Mouse (Mus musculus) cerebellum, adult 8-10 months (tissue): Measurements from ENCODE around the gene Pom121l2.

Source experiments
- DNase-seq: peaks from one replicate; pipeline ENCODE4 v3.0.0; 2022

Gene Pom121l2

DNA sequence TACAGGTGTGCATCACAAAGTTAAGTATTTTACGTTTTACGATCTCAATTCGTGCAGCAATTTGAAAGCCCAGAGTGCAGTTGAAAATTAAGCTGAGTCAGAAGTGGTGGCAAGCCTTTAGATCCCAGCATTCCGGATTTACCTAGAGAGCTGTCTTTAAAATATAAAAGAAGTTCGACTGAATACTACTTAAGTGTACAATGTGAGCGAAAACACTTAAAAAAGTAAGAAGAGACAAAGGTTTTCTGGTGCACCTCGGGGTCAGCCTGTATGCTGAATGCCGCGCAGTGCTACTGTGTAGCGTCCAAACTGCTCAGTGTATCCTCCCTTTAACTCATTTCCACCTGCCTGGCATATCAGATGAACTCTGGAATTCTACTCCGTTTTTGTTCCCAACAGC lies 40.6 kb downstream of the Pom121l2 start:
- DNase-seq = no peak

DNA sequence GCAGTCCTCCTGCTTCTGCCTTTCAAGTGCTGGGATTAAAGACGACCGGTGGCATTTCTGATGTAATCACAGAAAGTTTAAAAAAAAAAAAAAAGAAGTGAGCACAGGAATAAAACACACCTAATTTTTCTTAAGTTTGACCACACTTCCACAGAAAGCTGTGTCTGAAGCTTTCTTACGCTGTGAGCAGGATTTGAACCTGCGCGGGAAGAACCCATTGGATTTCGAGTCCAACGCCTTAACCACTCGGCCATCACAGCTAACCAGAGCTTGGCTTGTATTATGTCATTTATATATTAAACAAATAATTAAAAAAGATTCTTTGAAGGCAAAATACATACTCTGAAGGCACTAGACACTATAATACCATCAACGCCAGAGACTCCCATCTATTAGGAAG lies 41.2 kb downstream of the Pom121l2 start:
- peak; percentile 69 for DNase-seq

DNA sequence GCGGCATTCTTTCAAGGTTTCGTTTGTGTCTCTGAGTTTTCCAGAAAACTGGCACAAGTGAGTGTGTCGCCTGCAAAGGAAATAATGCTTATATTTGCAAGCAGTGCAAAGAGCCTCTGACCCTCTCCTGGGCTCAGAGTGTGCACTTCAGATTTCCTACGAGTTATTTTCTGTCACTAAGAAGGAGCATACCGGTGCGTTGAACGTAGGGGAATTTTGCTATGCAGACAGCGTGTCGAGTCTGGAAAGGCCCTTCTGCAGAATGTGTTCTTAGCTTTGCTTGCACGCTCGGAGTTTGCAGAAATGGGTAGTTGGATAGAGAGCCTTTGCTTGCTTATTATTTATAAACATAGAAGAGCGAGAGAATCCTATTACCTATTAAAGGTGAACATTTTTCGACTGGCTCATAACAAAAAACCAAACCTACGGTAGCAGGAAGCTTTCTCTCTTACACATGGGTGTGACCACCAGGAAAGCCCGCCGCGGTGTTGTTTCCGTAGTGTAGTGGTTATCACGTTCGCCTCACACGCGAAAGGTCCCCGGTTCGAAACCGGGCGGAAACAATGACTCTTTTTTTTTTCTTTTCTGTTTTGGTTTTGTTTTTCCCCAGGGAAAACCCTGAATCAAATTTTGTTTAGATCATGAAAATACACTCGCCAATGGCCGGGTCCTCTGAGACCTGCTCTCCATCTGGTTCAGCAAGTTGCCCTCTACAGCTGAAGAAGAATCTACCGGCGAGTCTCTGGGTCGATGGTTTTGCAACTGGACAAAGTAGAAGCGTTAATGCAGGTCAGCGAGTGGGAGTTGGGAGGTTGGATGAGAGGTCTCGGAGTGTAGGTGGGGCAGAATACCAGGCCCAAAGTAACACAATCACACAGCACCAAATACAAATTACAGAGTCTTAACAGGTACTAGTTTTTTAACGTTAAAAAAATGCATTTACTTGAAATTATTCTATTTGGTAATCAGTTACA lies 45.4 kb downstream of the Pom121l2 start:
- peak; percentile 76 for DNase-seq

DNA sequence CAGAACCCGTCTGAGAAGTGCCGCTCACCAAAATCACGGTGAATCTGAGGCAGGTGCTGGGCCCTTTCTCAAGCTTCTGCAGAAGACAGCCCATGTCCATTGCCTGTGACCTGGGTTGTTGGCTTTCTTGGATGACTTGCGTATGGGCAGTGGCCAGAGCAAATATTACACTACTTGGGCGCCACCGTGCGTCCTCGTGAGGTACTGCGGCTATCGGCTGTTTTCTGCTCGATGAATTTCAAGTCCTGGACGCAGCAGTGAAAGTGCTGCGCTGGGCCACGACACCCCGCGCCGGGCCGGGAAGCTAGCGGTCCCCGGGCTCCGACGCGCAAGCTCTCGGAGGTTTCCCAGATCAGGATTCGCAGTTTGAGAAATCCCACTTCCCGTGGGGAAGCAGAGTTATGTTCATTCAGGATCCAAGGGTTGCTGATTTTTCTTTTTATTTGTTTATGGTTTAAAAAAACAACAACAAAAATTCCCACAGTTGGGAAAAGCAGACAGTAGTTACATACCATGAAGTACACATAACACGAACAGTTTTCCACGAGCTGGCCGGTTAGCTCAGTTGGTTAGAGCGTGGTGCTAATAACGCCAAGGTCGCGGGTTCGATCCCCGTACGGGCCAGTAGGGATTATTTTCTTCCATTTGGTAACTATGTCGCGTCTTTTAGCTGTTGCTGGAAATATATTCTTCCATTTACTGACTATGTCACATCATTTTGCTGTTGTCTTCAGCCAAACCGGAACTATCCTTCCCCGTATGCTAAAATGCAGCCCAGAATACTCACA lies 47.9 kb downstream of the Pom121l2 start:
- DNase-seq = peak; percentile 96

DNA sequence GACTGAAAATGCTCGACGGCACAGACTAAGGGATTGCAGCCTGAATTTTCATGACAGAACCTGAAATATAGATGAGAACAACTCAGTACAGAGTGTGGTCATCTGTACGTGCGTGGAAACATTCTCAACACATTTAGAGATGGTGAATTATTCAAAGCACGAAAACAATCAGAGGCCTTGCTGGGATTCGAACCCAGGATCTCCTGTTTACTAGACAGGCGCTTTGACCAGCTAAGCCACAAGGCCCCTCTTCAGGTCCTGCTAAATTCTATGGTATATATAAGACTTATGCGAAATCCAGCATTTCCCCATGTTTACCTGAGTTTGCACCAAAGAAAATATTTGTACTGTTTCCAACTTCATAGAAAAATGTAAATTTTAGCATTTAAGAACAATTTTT lies 48.9 kb downstream of the Pom121l2 start:
- no peak for DNase-seq

DNA sequence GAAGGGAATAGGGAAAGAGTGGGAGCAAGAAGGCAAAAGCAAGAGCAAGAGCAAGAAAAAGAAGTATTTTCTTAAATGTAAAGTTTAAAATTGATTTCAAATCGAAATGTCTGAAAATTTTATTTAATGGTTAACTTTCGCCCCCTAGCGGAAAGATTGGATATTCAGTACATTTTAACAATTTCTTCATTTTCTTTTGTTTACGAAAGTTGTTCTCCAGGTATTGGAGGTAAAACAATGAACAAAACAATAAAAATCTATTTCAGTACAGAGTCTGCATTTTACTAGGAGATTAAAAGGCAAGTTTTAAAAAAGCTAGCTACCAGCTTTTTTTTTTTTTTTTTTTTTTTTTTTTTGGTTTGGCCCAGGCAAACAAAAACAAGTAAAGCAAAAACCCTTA lies 49.5 kb downstream of the Pom121l2 start:
- DNase-seq = no peak

DNA sequence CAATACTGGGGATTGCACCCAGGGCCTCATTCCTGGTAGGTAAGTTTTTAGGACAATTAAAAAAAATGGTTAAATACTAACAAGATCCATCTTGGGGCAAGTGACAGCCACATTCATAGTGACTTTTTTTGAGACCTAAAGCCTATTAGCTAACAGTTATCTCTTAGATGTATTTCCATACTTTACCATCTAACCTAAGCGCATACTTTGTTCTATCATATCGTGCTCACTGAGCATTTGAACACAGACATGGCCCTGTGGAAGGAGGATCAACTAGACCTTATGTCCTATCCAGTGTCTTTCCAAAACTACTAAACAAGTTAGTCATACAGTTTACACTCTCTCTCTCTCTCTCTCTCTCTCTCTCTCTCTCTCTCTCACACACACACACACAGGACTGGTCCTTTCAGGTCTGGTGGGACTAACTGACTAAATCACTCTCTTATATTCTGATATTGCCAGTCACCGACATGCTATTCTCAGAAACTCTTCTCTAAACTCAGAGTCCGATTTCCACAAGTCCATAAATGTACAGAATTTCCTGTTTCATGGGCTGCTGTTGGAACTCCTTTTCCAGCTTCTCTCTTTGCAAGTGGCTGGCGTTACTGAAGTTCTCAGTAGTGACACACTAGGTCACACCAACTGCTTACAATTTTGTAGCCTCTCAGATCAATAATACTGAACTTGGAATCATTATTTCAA lies 52.9 kb downstream of the Pom121l2 start:
- no peak for DNase-seq

DNA sequence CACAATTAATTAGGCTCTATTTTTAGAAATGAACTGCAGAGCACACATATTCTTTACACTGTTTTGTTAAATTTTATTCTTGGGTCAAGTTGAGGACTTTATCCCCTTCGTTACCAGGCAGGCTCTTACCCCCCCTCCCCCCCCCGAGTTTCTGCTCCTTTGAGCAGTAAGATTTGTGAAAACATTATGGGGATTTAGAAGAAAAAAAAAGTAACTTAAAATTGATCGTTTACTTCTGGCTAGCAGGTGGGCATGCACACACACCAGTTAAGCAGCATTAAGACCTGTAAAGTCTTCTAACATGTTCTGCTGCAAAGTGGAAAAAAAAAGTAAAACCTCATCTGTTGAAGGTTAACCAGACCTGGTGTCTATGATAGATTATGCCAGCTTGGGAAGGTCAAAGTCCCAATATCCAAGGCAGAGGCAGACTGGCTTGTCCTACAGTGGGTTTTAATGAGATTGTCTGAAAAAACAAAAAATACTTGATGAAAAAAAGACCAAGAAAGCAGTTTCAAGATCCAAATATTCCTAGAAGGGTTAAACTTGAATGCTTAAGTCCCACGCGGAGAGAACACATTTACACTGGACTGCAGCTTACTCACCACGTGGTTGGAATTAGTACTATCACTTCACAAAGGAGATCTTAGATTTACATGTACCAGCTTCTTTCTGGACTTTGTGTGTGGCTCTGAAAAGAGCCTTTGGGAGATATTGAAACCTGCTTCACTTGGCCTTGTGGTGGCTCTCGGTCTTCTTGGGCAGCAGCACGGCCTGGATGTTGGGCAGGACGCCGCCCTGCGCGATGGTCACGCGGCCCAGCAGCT lies 53.7 kb downstream of the Pom121l2 start:
- DNase-seq = no peak

DNA sequence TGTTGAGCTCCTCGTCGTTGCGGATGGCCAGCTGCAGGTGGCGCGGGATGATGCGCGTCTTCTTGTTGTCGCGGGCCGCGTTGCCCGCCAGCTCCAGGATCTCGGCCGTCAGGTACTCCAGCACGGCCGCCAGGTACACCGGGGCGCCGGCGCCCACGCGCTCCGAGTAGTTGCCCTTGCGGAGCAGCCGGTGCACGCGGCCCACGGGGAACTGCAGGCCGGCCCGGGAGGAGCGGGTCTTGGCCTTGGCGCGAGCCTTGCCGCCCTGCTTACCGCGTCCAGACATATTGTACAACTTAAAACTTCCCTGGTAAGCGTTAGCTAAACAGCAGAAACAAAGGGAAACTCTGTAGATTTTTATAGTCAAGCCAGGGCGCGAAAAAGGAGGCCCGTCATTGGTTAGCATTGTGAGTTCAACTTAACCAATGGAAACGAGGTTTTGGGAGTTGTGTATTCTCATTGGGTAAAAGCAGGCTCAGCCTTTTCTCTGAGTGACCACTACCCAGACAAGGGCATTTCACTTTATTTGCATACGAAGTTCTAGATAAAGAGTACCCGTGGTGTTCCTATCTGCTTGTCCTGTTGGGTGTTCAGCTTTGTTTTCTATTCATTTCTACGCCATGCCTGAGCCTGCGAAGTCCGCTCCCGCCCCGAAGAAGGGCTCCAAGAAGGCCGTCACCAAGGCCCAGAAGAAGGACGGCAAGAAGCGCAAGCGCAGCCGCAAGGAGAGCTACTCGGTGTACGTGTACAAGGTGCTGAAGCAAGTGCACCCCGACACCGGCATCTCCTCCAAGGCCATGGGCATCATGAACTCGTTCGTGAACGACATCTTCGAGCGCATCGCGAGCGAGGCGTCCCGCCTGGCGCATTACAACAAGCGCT lies 54.5 kb downstream of the Pom121l2 start, which contains the start of the genes Hist1h2ah and Hist1h2bk:
Gene Hist1h2ah (minus strand): TSS at position 302 of the 882 bp plus-strand sequence.
Gene Hist1h2bk (plus strand): TSS at position 604 of the 882 bp plus-strand sequence.
- peak; percentile 73 for DNase-seq

DNA sequence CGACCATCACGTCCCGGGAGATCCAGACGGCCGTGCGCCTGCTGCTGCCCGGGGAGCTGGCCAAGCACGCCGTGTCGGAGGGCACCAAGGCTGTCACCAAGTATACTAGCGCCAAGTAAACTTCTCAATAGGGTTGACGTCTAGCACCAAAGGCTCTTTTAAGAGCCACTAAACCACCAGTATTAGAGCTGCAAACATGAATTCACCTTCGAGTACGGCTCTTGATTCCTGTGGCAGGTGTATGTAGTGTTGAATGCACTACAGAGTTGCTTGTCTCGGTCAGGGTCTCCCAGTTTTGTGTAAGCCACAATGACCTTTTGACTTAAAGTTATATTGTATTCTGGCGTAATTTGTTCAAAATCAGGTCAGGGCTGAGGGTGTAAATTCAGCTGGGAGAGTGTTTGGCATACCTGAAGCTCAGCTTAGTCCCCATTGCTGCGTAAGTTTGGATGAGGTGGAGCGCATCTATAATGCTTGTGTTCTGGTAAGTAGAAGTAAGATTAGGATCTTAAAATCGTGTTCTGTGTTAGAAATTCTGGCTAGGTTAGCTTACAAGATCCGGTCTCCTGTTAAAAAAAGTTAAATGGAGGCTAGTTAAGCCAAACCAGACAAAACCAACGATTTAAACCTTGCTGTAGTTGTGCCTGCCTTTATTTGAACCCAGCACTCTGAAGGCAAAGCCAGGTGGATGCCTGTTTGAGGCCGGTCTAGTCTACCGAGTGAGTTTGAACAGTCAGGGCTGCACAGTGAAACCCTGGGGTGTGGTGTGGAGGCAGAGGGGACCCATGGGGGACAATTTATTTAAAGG lies 55.4 kb downstream of the Pom121l2 start:
- DNase-seq = no peak

DNA sequence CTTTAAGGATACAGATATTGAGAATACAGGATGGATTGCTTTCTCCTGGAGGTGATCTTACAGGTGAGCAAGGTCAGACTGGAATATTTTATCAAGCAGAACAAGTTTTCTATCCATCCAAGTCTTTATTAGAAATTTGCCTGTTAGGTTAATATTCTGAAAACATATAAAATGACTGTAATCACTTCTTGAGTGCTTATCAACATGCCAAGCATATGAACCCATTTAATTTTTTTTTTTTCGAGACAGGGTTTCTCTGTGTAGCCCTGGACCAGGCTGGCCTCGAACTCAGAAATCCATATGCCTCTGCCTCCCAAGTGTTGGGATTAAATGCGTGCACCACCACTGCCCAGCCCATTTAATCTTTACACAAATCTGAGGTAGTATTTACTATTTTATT lies 56.0 kb downstream of the Pom121l2 start:
- DNase-seq = no peak

DNA sequence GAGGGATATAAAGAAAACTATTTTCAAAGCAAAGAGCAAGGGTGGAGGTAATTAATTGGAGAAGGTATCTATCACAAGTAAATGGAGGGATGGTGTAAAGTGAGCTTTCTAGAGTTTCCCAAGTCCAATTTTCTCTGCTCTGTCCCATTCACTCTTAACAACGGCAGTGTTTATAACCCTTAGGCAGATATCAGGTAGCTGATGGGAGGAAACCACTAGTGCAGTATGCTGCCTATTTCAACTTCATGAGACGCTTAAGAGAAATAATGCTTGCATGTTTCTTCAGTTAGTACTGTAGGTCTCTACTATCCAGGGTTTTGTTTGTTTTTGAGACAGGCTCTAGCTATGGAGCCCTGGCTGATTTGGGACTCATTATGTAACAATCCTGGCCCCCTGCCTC lies 56.4 kb downstream of the Pom121l2 start:
- DNase-seq = no peak
